Mouse (Mus musculus): ENCODE measurements around the gene Rpl24.

DNA sequence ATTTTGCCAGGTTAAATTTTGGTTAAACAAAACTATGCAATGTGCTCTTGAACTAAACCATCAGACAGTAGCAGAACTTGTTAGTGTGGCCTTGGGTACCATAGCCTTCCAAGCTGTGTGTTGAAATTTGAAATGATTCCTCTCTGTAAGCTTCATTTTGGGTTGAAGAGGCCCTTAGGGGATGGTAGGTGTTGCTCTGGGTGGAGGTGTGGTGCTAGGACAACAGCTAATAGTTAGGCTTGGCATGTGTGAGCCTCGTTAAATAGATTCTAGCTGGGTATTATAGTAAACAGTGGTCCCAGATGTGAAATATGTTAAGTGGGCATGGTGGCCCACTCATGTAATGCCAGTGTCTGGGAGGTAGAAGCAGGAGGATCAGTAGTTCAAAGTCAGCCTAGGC, 1.1 kb downstream of the Rpl24 start:
- TF ChIP-seq REST (IDR thresholded peaks at IDR 0.05; ENCODE audit: insufficient read depth, insufficient read length), result no peak
- TF ChIP-seq SRF (IDR thresholded peaks at IDR 0.05; ENCODE audit: control insufficient read depth, insufficient read length, low read depth), result no peak
- no peak for TF ChIP-seq USF1 (IDR thresholded peaks at IDR 0.05; ENCODE audit: low read depth)
- no peak for TF ChIP-seq CEBPB (IDR thresholded peaks at IDR 0.05; ENCODE audit: insufficient read depth, poor library complexity, severe bottlenecking)
- no peak for TF ChIP-seq POLR2A (IDR thresholded peaks at IDR 0.05; ENCODE audit: insufficient read length, low read depth)
- TF ChIP-seq MAX (IDR thresholded peaks at IDR 0.05; ENCODE audit: low read depth), result no peak
- TF ChIP-seq MYOG (IDR thresholded peaks at IDR 0.05; ENCODE audit: control insufficient read depth in 1 of 3, insufficient read depth in 1 of 3, insufficient read length in 2 of 3, low read depth in 2 of 3), result no peak
- no peak for TF ChIP-seq E2F4 (IDR thresholded peaks at IDR 0.05; ENCODE audit: insufficient read depth)
- TF ChIP-seq TCF3 (IDR thresholded peaks at IDR 0.05; ENCODE audit: insufficient read length, low read depth), result no peak
